Mouse (Mus musculus) midbrain, embryonic 15.5 days (tissue): ENCODE measurements around the gene Pigb. TPM values are rescaled to one million over a fixed set of nuclear protein-coding genes. Genes with fewer than 3 reads are reported as not detected.

ENCODE experiments used
- ATAC-seq: fragments of 200-750 bp; cut with Nextera tagmentation; replicated peaks from 2 replicates; pipeline ENCODE4 v1.8.0; 2017; ENCODE audit warnings: moderate TSS enrichment
- H3K27ac ChIP-seq: fragments of 300-500 bp; sonication (generic); 2 replicates; pipeline ENCODE4 v1.5.1; 2015; ENCODE audit warnings: mild to moderate bottlenecking, inconsistent platforms
- H3K27me3 ChIP-seq: fragments of 300-500 bp; sonication (generic); replicated peaks from 2 replicates; pipeline ENCODE4 v1.6.1; 2015; ENCODE audit warnings: inconsistent platforms
- H3K36me3 ChIP-seq: fragments of 300-500 bp; sonication (generic); replicated peaks from 2 replicates; pipeline ENCODE4 v1.6.1; 2015; ENCODE audit warnings: inconsistent platforms
- H3K4me1 ChIP-seq: fragments of 300-500 bp; sonication (generic); 2 replicates; pipeline ENCODE4 v1.6.1; 2015; ENCODE audit warnings: inconsistent platforms
- H3K4me2 ChIP-seq: fragments of 300-500 bp; sonication (generic); 2 replicates; pipeline ENCODE4 v1.6.1; 2015; ENCODE audit warnings: inconsistent platforms, mild to moderate bottlenecking, moderate library complexity
- H3K4me3 ChIP-seq: fragments of 300-500 bp; sonication (generic); 2 replicates; pipeline ENCODE4 v1.5.1; 2015; ENCODE audit warnings: mild to moderate bottlenecking, inconsistent platforms
- H3K9ac ChIP-seq: fragments of 300-500 bp; sonication (generic); 2 replicates; pipeline ENCODE4 v1.6.1; 2015; ENCODE audit warnings: mild to moderate bottlenecking, inconsistent platforms
- H3K9me3 ChIP-seq: fragments of 300-500 bp; sonication (generic); 2 replicates; pipeline ENCODE4 v1.6.1; 2016; ENCODE audit warnings: inconsistent platforms
- WGBS: fragments of 180-500 bp; shearing (Covaris S2); methylation state at CpG from one replicate; pipeline ENCODE4 v1.1.7; 2015; ENCODE audit warnings: mixed read lengths; 5-methylcytosine and 5-hydroxymethylcytosine counted together
- polyA plus RNA-seq: library from polyadenylated mRNA; unstranded; fragments of >200 nt; fragmentation: Nextera tagmentation; extraction: Ambion mirVana; gene quantifications from 2 replicates; pipeline ENCODE4 v1.2.1, GENCODE M21; 2015

Gene Pigb
- polyA plus RNA-seq, 1 experiment from 2014 or later, result 15.1 TPM

- Histone ChIP-seq H3K27ac (peak within 1 kb of the TSS; percentile 90), H3K9ac (peak within 1 kb of the TSS; percentile 91), H3K36me3 (no peaks in the 10 kb centered on the region), H3K9me3 (no peaks in the 10 kb centered on the region), H3K4me2 (peak within 1 kb of the TSS; percentile 82), H3K27me3 (no peaks in the 10 kb centered on the region), H3K4me1 (peaks cover 17% of the 10 kb centered on the region), H3K4me3 (peak within 1 kb of the TSS; percentile 98)
- ATAC-seq, result peak; percentile 100
- 0% methylated on average over 84 of the region's 88 CpGs for WGBS
Measured at GRCm38 (mm10) chr9:72985250-72986220, 54.6 kb downstream of the Pigb start, which contains the start of the genes Ccpg1os and Ccpg1. Gene Ccpg1os (minus strand): TSS chr9:72985382. Gene Ccpg1 (plus strand): TSS chr9:72985429.

GRCm38 (mm10) chr9:72983066-72983465 is 57.1 kb downstream of the Pigb start:
- H3K9me3 ChIP-seq, result no peaks in the 10 kb centered on the region
- no peaks in the 10 kb centered on the region for H3K27me3 ChIP-seq
- H3K9ac ChIP-seq, result no peak overlapping the region
- no peak overlapping the region for H3K4me3 ChIP-seq
- no peaks in the 10 kb centered on the region for H3K36me3 ChIP-seq
- no peak for ATAC-seq
- H3K4me1 ChIP-seq, result peaks cover 17% of the 10 kb centered on the region
- no peak overlapping the region for H3K27ac ChIP-seq
- whole genome bisulfite sequencing, result 72% methylated on average over 2 of the region's 2 CpGs
- H3K4me2 ChIP-seq, result no peak overlapping the region

- Histone ChIP-seq H3K27me3 (no peaks in the 10 kb centered on the region), H3K9me3 (no peaks in the 10 kb centered on the region), H3K4me2 (no peak overlapping the region), H3K36me3 (no peaks in the 10 kb centered on the region), H3K4me1 (no peaks in the 10 kb centered on the region), H3K4me3 (no peak overlapping the region), H3K27ac (no peak overlapping the region), H3K9ac (no peak overlapping the region)
- ATAC-seq, result no peak
- 94% methylated on average over 1 of the region's 1 CpGs for WGBS
Measured at GRCm38 (mm10) chr9:72975242-72975641, 64.9 kb downstream of the Pigb start.

GRCm38 (mm10) chr9:72974734-72975133 is 65.4 kb downstream of the Pigb start:
- Histone ChIP-seq H3K9me3 (no peaks in the 10 kb centered on the region), H3K4me1 (no peaks in the 10 kb centered on the region)
- ATAC-seq, result no peak

GRCm38 (mm10) chr9:72972984-72973383 is 67.2 kb downstream of the Pigb start:
- no peak overlapping the region for H3K4me3 ChIP-seq
- H3K9me3 ChIP-seq, result no peaks in the 10 kb centered on the region
- H3K4me1 ChIP-seq, result no peaks in the 10 kb centered on the region
- no peak overlapping the region for H3K4me2 ChIP-seq
- H3K9ac ChIP-seq, result no peak overlapping the region
- ATAC-seq, result no peak
- H3K27ac ChIP-seq, result no peak overlapping the region
- no peaks in the 10 kb centered on the region for H3K36me3 ChIP-seq
- no peaks in the 10 kb centered on the region for H3K27me3 ChIP-seq

More at GRCm38 (mm10) chr9:72974734-72975133, 65.4 kb downstream of the Pigb start:
- Histone ChIP-seq H3K27ac (no peak overlapping the region), H3K9ac (no peak overlapping the region), H3K4me3 (no peak overlapping the region), H3K27me3 (no peaks in the 10 kb centered on the region), H3K36me3 (no peaks in the 10 kb centered on the region), H3K4me2 (no peak overlapping the region)
- WGBS, result 90% methylated on average over 5 of the region's 5 CpGs

- no peak for ATAC-seq
- Histone ChIP-seq H3K4me2 (no peak overlapping the region), H3K4me1 (no peaks in the 10 kb centered on the region)
Measured at GRCm38 (mm10) chr9:72972435-72972834, 67.7 kb downstream of the Pigb start.

GRCm38 (mm10) chr9:72969874-72970273 is 70.3 kb downstream of the Pigb start:
- Histone ChIP-seq H3K9ac (no peak overlapping the region), H3K4me3 (no peak overlapping the region), H3K4me2 (no peak overlapping the region), H3K27ac (no peak overlapping the region), H3K4me1 (no peaks in the 10 kb centered on the region), H3K9me3 (no peaks in the 10 kb centered on the region), H3K27me3 (no peaks in the 10 kb centered on the region), H3K36me3 (no peaks in the 10 kb centered on the region)
- no peak for ATAC-seq
- WGBS, result 78% methylated on average over 7 of the region's 7 CpGs

More at GRCm38 (mm10) chr9:72972435-72972834, 67.7 kb downstream of the Pigb start:
- 92% methylated on average over 5 of the region's 5 CpGs for WGBS
- no peak overlapping the region for H3K4me3 ChIP-seq
- no peaks in the 10 kb centered on the region for H3K9me3 ChIP-seq
- H3K9ac ChIP-seq, result no peak overlapping the region
- H3K27me3 ChIP-seq, result no peaks in the 10 kb centered on the region
- no peaks in the 10 kb centered on the region for H3K36me3 ChIP-seq
- H3K27ac ChIP-seq, result no peak overlapping the region

- no peaks in the 10 kb centered on the region for H3K36me3 ChIP-seq
- no peaks in the 10 kb centered on the region for H3K9me3 ChIP-seq
- no peak overlapping the region for H3K4me2 ChIP-seq
- H3K27ac ChIP-seq, result no peak overlapping the region
- no peaks in the 10 kb centered on the region for H3K27me3 ChIP-seq
- WGBS, result 36% methylated on average over 11 of the region's 11 CpGs
- peak overlapping the region; percentile 7; the same call in 1 of the 2 replicates for H3K9ac ChIP-seq
- no peak; the same call in 1 of the 2 replicates for ATAC-seq
- no peak overlapping the region for H3K4me3 ChIP-seq
- no peaks in the 10 kb centered on the region for H3K4me1 ChIP-seq
Measured at GRCm38 (mm10) chr9:72968349-72969061, 71.7 kb downstream of the Pigb start.

- H3K4me3 ChIP-seq, result no peak overlapping the region
- ATAC-seq, result no peak
- H3K27me3 ChIP-seq, result no peaks in the 10 kb centered on the region
- H3K27ac ChIP-seq, result no peak overlapping the region
- WGBS, result 79% methylated on average over 15 of the region's 15 CpGs
- H3K4me2 ChIP-seq, result no peak overlapping the region
- peaks cover 10% of the 10 kb centered on the region for H3K4me1 ChIP-seq
- H3K36me3 ChIP-seq, result no peaks in the 10 kb centered on the region
- H3K9ac ChIP-seq, result no peak overlapping the region
- no peaks in the 10 kb centered on the region for H3K9me3 ChIP-seq
Measured at GRCm38 (mm10) chr9:72961959-72962358, 78.2 kb downstream of the Pigb start.

GRCm38 (mm10) chr9:72961346-72961745 is 78.8 kb downstream of the Pigb start:
- no peak overlapping the region for H3K4me2 ChIP-seq
- WGBS, result 77% methylated on average over 8 of the region's 8 CpGs
- H3K27me3 ChIP-seq, result no peaks in the 10 kb centered on the region
- ATAC-seq, result no peak
- no peak overlapping the region for H3K9ac ChIP-seq
- no peak overlapping the region for H3K4me3 ChIP-seq
- no peaks in the 10 kb centered on the region for H3K36me3 ChIP-seq
- H3K9me3 ChIP-seq, result no peaks in the 10 kb centered on the region
- H3K27ac ChIP-seq, result no peak overlapping the region
- H3K4me1 ChIP-seq, result peaks cover 10% of the 10 kb centered on the region

- Histone ChIP-seq H3K36me3 (no peaks in the 10 kb centered on the region), H3K9me3 (no peaks in the 10 kb centered on the region), H3K4me3 (peak within 1 kb of the TSS; percentile 77), H3K4me1 (peaks cover 10% of the 10 kb centered on the region), H3K9ac (peak within 1 kb of the TSS; percentile 49), H3K27ac (peak within 1 kb of the TSS; percentile 68), H3K27me3 (no peaks in the 10 kb centered on the region), H3K4me2 (peak within 1 kb of the TSS; percentile 62)
- 1% methylated on average over 43 of the region's 43 CpGs for WGBS
- peak; percentile 98 for ATAC-seq
Measured at GRCm38 (mm10) chr9:72958521-72959450, 81.4 kb downstream of the Pigb start, which contains the start of the genes Dyx1c1 and Gm44503. Gene Dyx1c1 (plus strand): TSS chr9:72958785. Gene Gm44503 (plus strand): TSS chr9:72958852.
